Mouse (Mus musculus): ENCODE measurements at regions not wholly inside any gene's neighbourhood (a gene's known extent, or its start where the extent isn't known, plus 50 kb on each side); places are given as distances from the start of the nearest gene placed in this dataset.

DNA sequence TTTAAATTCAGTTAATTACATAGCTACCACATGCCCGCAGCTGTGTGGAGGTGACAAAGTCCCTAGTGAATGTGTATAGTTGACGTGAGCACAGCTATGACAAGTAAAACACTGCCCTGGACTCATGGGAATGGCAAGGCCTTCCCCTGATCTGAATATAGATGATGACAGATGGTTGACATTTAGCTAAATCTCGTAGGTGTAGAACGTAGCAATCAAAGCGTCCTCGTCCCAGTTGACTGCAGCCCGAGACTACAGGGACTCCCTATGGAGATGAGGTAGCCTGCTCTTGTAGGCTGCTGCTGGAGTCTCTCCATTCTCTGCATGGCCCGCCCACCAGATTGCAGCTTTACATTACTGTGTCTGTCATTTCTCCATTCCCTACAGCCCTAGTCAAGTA is 107.0 kb upstream of the Slc1a3 start:
- no peak overlapping the region for H3K4me2 ChIP-seq (ENCODE audit: insufficient read depth, low read depth, poor library complexity, severe bottlenecking)
- H3K9me3 ChIP-seq (replicated peaks; ENCODE audit: low read length), result no peaks in the 10 kb centered on the region
- H3K27ac ChIP-seq (ENCODE audit: insufficient read depth, low read depth), result no peak overlapping the region
- H3K27me3 ChIP-seq (replicated peaks), result no peaks in the 10 kb centered on the region
- dilution Hi-C loops (cut with MboI; ENCODE audit: extremely low pct_ligation_motif_present, extremely low pct_unique_long_range_greater_than_20kb, low sequenced_read_pairs), result no loop called here
- no peaks in the 10 kb centered on the region for H3K79me2 ChIP-seq (replicated peaks; ENCODE audit: control insufficient read depth, extremely low read depth, insufficient read depth, poor library complexity, severe bottlenecking)
- TF ChIP-seq MAZ (IDR thresholded peaks at IDR 0.05; ENCODE audit: low read depth, low read length), result no peak
- TF ChIP-seq NRF1 (IDR thresholded peaks at IDR 0.05; ENCODE audit: low read depth, low read length), result no peak
- no peak for TF ChIP-seq JUN (IDR thresholded peaks at IDR 0.05; ENCODE audit: insufficient read depth, low read depth, low read length)
- TF ChIP-seq TBP (conservative IDR thresholded peaks at IDR 0.05; ENCODE audit: low read depth, low read length), result no peak
- no peak for TF ChIP-seq BHLHE40 (IDR thresholded peaks at IDR 0.05; ENCODE audit: low read depth, low read length)
- no peak for TF ChIP-seq NELFE (IDR thresholded peaks at IDR 0.05; ENCODE audit: low read depth, low read length)
- no peak for TF ChIP-seq ZKSCAN1 (IDR thresholded peaks at IDR 0.05; ENCODE audit: borderline replicate concordance, low read depth, low read length)
- no peak for TF ChIP-seq ZC3H11A (IDR thresholded peaks at IDR 0.05; ENCODE audit: low read depth, low read length)
- no peak for TF ChIP-seq POLR2AphosphoS2 (IDR thresholded peaks at IDR 0.05; ENCODE audit: low read depth, low read length)
- no peak for TF ChIP-seq CHD1 (IDR thresholded peaks at IDR 0.05; ENCODE audit: low read depth, low read length)
- TF ChIP-seq GABPA (IDR thresholded peaks at IDR 0.05; ENCODE audit: insufficient replicate concordance, low read depth, low read length), result no peak
- no peak for TF ChIP-seq POLR2A (IDR thresholded peaks at IDR 0.05; ENCODE audit: low read depth, low read length)
- TF ChIP-seq USF2 (conservative IDR thresholded peaks at IDR 0.05; ENCODE audit: low read depth, low read length), result no peak
- TF ChIP-seq RCOR1 (conservative IDR thresholded peaks at IDR 0.05; ENCODE audit: low read depth, low read length), result no peak
- TF ChIP-seq EP300 (IDR thresholded peaks at IDR 0.05; ENCODE audit: low read length), result no peak
- no peak for TF ChIP-seq USF1 (IDR thresholded peaks at IDR 0.05; ENCODE audit: low read depth, low read length)
- TF ChIP-seq SIN3A (IDR thresholded peaks at IDR 0.05; ENCODE audit: low read length), result no peak
- TF ChIP-seq ZMIZ1 (IDR thresholded peaks at IDR 0.05; ENCODE audit: low read depth, low read length), result no peak
- TF ChIP-seq PAX5 (IDR thresholded peaks at IDR 0.05; ENCODE audit: low read length), result no peak
- TF ChIP-seq E2F4 (IDR thresholded peaks at IDR 0.05; ENCODE audit: insufficient replicate concordance, low read depth, low read length), result no peak
- H3K4me3 ChIP-seq (replicated peaks in 1 of 3; ENCODE audit: low read depth in 2 of 3, low read length in 2 of 3, poor library complexity in 1 of 3), result no peak overlapping the region
- H3K36me3 ChIP-seq (replicated peaks in 1 of 2; ENCODE audit: control insufficient read depth in 1 of 2, insufficient read depth in 1 of 2, low read length in 1 of 2), result no peaks in the 10 kb centered on the region
- in situ Hi-C loops (cut with MboI; ENCODE audit: low pct_ligation_motif_present, low pct_unique_long_range_greater_than_20kb, low sequenced_read_pairs), result no loop called here
- no peak overlapping the region for H3K9ac ChIP-seq (ENCODE audit: insufficient read depth, low read depth)
- H3K4me1 ChIP-seq (ENCODE audit: control insufficient read depth in 1 of 2, insufficient read depth in 2 of 2), result peaks cover 5 to 15% of the 10 kb centered on the region in 2 experiments; a peak in 2 of 4 replicates
- peak; percentile 27 for DNase-seq (ENCODE audit: extremely low read depth)

DNA sequence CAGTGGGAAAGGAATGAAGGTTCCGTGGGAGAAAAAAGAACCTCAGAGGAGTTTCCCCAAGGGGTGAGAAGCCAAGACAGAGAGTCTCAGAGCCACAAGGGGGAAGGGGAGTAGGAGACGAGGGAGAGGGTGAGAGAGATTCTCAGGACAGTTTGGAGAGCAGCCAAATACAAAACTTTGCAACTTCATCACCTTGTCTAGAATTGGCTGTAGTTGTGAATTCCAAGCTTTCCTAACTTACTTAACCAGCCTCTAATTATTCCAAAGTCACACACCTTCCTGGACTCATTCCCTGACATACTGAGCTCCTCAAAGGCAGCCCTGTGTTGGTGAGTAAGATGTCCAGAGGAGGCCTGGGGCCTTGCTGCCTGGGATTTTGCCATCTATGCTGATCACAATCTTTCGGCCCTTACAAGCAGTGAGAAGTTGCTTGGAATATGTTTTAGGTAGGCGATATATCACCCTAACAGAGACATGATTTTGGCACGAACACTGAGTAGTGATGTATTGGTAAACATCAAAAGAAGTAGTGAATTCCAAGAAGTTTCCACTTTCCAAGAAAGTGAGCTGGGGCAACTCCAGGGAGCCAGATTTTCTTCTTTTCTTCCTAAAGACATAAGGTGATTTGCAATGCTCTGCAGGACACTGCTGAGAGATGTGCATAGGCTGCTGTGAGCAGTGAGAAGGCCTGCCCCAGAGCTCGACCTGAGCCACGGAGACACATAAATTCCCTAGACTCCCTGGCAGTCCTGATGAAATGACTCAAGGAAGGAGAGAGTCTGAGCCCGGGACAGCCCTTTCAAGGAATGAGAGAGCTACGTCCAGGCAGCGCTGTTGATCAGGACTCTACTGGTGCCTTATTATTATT is 106.2 kb upstream of the Slc1a3 start:
- in situ Hi-C loops (cut with MboI; ENCODE audit: low pct_ligation_motif_present, low pct_unique_long_range_greater_than_20kb, low sequenced_read_pairs), result no loop called here
- H3K36me3 ChIP-seq (replicated peaks in 1 of 2; ENCODE audit: control insufficient read depth in 1 of 2, insufficient read depth in 1 of 2, low read length in 1 of 2), result no peaks in the 10 kb centered on the region
- H3K9ac ChIP-seq (ENCODE audit: insufficient read depth, low read depth), result no peak overlapping the region
- TF ChIP-seq IRF4 (IDR thresholded peaks at IDR 0.05; ENCODE audit: low read depth, low read length) (no peak), MXI1 (IDR thresholded peaks at IDR 0.05; ENCODE audit: low read depth, low read length) (no peak), ETS1 (conservative IDR thresholded peaks at IDR 0.05; ENCODE audit: low read depth, low read length) (no peak), TBP (conservative IDR thresholded peaks at IDR 0.05; ENCODE audit: low read depth, low read length) (no peak), ZMIZ1 (IDR thresholded peaks at IDR 0.05; ENCODE audit: low read depth, low read length) (no peak), USF2 (conservative IDR thresholded peaks at IDR 0.05; ENCODE audit: low read depth, low read length) (no peak), CTCF (conservative IDR thresholded peaks at IDR 0.05 in 1 of 2, IDR thresholded peaks at IDR 0.05 in 1 of 2; ENCODE audit: low read depth in 2 of 2, low read length in 2 of 2) (no peak), MYC (IDR thresholded peaks at IDR 0.05; ENCODE audit: low read depth, low read length) (no peak), MEF2A (IDR thresholded peaks at IDR 0.05; ENCODE audit: borderline replicate concordance, low read depth, low read length) (no peak), PAX5 (IDR thresholded peaks at IDR 0.05; ENCODE audit: low read length) (no peak), ZKSCAN1 (IDR thresholded peaks at IDR 0.05; ENCODE audit: borderline replicate concordance, low read depth, low read length) (no peak), E2F4 (IDR thresholded peaks at IDR 0.05; ENCODE audit: insufficient replicate concordance, low read depth, low read length) (no peak), JUN (IDR thresholded peaks at IDR 0.05; ENCODE audit: insufficient read depth, low read depth, low read length) (no peak)
- dilution Hi-C loops (cut with MboI; ENCODE audit: extremely low pct_ligation_motif_present, extremely low pct_unique_long_range_greater_than_20kb, low sequenced_read_pairs), result no loop called here
- H3K4me3 ChIP-seq (replicated peaks in 1 of 3; ENCODE audit: low read depth in 2 of 3, low read length in 2 of 3, poor library complexity in 1 of 3), result no peak overlapping the region
- H3K4me2 ChIP-seq (ENCODE audit: insufficient read depth, low read depth, poor library complexity, severe bottlenecking), result no peak overlapping the region
- peaks cover 5 to 15% of the 10 kb centered on the region in 2 experiments; a peak in 2 of 4 replicates for H3K4me1 ChIP-seq (ENCODE audit: control insufficient read depth in 1 of 2, insufficient read depth in 2 of 2)
- H3K9me3 ChIP-seq (replicated peaks; ENCODE audit: low read length), result no peaks in the 10 kb centered on the region
- H3K79me2 ChIP-seq (replicated peaks; ENCODE audit: control insufficient read depth, extremely low read depth, insufficient read depth, poor library complexity, severe bottlenecking), result no peaks in the 10 kb centered on the region
- H3K27me3 ChIP-seq (replicated peaks), result no peaks in the 10 kb centered on the region
- no peak for DNase-seq (ENCODE audit: extremely low read depth)
- H3K27ac ChIP-seq (ENCODE audit: insufficient read depth, low read depth), result no peak overlapping the region
